Mouse (Mus musculus) testis, adult 2 months (tissue): ENCODE results near the gene Mtif3. TPM values are rescaled to one million over a fixed set of nuclear protein-coding genes. Genes with fewer than 3 reads are reported as not detected.
"Not testable (repeated sequence)": the region's sequence is repeated elsewhere in the genome, so short reads cannot be mapped to it uniquely, and the experiment has no call there.

Experiments used
- H3K27ac ChIP-seq: fragments of 200-500 bp; 2 replicates; pipeline ENCODE4 v1.5.1; 2012; ENCODE audit warnings: low read depth, low read length; ENCODE audit not compliant: control insufficient read depth, insufficient read depth
- H3K27me3 ChIP-seq: fragments of 200-500 bp; 2 replicates; pipeline ENCODE4 v1.6.1; 2012; ENCODE audit warnings: mild to moderate bottlenecking, low read length, moderate library complexity; ENCODE audit not compliant: control insufficient read depth, insufficient read depth
- H3K36me3 ChIP-seq: fragments of 200-500 bp; 2 replicates; pipeline ENCODE4 v1.6.1; 2012; ENCODE audit warnings: mild to moderate bottlenecking, low read length; ENCODE audit not compliant: control insufficient read depth, insufficient read depth
- H3K4me1 ChIP-seq: fragments of 200-500 bp; 2 replicates; pipeline ENCODE4 v1.6.1; 2012; ENCODE audit warnings: low read length; ENCODE audit not compliant: control insufficient read depth, insufficient read depth
- H3K4me3 ChIP-seq: fragments of 200-500 bp; 2 replicates; pipeline ENCODE4 v1.5.1; 2012; ENCODE audit warnings: low read depth, mild to moderate bottlenecking, low read length, moderate library complexity, mixed read lengths; ENCODE audit not compliant: control insufficient read depth
- CTCF ChIP-seq: fragments of 200-500 bp; IDR thresholded peaks from 2 replicates; pipeline ENCODE4 v1.5.1; 2012; ENCODE audit warnings: low read depth, mild to moderate bottlenecking, inconsistent platforms, low read length, moderate library complexity; ENCODE audit not compliant: control insufficient read depth, insufficient read depth, insufficient replicate concordance
- POLR2A ChIP-seq: fragments of 200-500 bp; IDR thresholded peaks from 2 replicates; pipeline ENCODE4 v1.6.1; 2012; ENCODE audit warnings: low read depth, mild to moderate bottlenecking, inconsistent platforms, low read length, moderate library complexity; ENCODE audit not compliant: control insufficient read depth
- polyA plus RNA-seq: library from polyadenylated mRNA; depleted of rRNA; stranded (reverse); fragments of >200 nt; gene quantifications from 2 replicates; pipeline ENCODE4 v1.2.3, GENCODE M21; 2012

Mtif3 gene
- polyA plus RNA-seq, 1 experiment: 10.3 TPM

GRCm38 (mm10) chr5:146948508-146949088, 15.0 kb downstream of the Mtif3 start, which contains the start of gene Gtf3a:
Gene Gtf3a, plus strand, starts transcription at chr5:146948657.
- peak within 1 kb of the TSS; percentile 90 for H3K27ac ChIP-seq
- H3K4me1 ChIP-seq: no peaks in the 10 kb centered on the region; the same call in 1 of the 2 replicates
- H3K4me3 ChIP-seq: peak within 1 kb of the TSS; percentile 95
- H3K36me3 ChIP-seq: no peaks in the 10 kb centered on the region
- H3K27me3 ChIP-seq: no peaks in the 10 kb centered on the region
- TF ChIP-seq CTCF (no peak), POLR2A (peak; percentile 88)

DNA sequence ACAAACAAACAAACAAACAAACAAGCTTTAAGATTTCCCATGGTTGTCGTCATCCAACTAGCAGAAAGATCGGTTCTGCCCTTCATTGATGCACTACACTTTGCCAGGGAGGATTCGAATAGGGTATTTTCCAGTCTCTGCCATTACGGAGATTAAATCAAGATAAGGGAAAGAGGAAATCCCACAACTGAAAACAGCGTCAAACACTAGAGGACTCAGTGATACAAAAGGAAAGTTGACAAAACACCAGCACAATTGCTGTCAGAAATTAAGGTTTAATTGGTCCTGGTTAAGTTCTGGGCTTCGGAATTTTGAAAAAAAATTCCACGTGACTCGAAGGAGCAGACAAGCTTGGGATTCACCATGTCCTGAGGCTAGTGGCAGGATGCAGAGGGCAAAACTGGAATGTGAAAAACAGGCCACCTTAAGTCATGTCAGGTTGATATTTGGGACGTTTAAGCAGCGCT, 15.5 kb downstream of the Mtif3 start:
- no peak for TF ChIP-seq CTCF
- no peak for TF ChIP-seq POLR2A
- Histone ChIP-seq H3K36me3 (no peaks in the 10 kb centered on the region), H3K4me3 (peak overlapping the region; percentile 95), H3K27me3 (no peaks in the 10 kb centered on the region), H3K27ac (peak overlapping the region; percentile 90), H3K4me1 (no peaks in the 10 kb centered on the region; the same call in 1 of the 2 replicates)

- no peak overlapping the region for H3K27ac ChIP-seq
- H3K4me1 ChIP-seq: no peaks in the 10 kb centered on the region; the same call in 1 of the 2 replicates
- H3K36me3 ChIP-seq: no peaks in the 10 kb centered on the region
- no peak for TF ChIP-seq POLR2A
- no peak for TF ChIP-seq CTCF
- no peaks in the 10 kb centered on the region for H3K27me3 ChIP-seq
- no peak overlapping the region for H3K4me3 ChIP-seq
Observed at GRCm38 (mm10) chr5:146947497-146947896, 16.1 kb downstream of the Mtif3 start.

DNA sequence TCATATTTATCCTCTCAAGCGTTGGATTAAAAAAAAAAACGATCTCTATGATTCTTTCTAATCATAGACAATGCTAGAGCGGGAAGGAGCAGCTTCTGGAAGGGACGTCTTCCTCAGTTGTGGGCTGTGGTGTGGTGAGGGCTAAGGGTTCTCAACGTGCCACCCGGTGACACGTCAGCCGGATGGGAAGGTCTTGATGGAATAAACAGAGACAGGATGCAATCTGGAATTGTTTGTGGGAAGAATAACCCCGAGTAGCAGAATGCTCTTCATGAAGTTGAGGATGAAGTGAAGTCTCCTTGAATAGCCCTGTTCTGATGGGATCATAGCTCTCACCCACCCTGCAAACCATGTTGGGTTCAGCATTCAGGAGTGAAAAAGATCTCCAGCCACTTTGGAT, 16.9 kb downstream of the Mtif3 start:
- no peaks in the 10 kb centered on the region; the same call in 1 of the 2 replicates for H3K4me1 ChIP-seq
- TF ChIP-seq CTCF (no peak), POLR2A (no peak)
- no peak overlapping the region for H3K27ac ChIP-seq
- no peak overlapping the region for H3K4me3 ChIP-seq
- H3K36me3 ChIP-seq: no peaks in the 10 kb centered on the region
- H3K27me3 ChIP-seq: no peaks in the 10 kb centered on the region

- no peaks in the 10 kb centered on the region for H3K27me3 ChIP-seq
- H3K36me3 ChIP-seq: no peaks in the 10 kb centered on the region
- H3K4me1 ChIP-seq: peaks cover under 1% of the 10 kb centered on the region; the same call in 1 of the 2 replicates
- H3K27ac ChIP-seq: no peak overlapping the region
- TF ChIP-seq POLR2A: no peak
- TF ChIP-seq CTCF: peak; percentile 90; the same call in 1 of the 2 replicates
- no peak overlapping the region for H3K4me3 ChIP-seq
Observed at GRCm38 (mm10) chr5:146944568-146944967, 19.0 kb downstream of the Mtif3 start.

DNA sequence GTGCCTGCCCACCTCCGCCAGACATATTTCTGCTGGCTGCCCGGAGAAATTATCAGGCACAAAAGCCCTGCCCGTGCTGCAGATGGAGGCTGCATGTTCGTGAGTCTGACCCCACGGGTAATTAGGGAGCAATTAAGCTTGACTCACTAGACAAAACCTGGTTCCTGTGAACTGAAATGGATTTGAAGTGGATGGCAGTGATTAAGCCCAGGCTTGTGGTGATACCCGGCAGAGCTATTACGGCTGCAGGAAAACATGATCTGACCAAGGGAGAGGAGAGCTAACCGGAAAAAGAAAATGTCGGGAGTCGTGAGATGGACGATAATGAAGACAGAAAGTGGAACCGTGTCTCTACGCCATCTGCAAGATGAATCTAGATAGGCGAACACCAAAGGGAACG, 20.6 kb downstream of the Mtif3 start:
- Histone ChIP-seq H3K4me1 (peaks cover 8% of the 10 kb centered on the region), H3K4me3 (no peak overlapping the region), H3K36me3 (no peaks in the 10 kb centered on the region), H3K27me3 (no peaks in the 10 kb centered on the region), H3K27ac (no peak overlapping the region)
- TF ChIP-seq POLR2A (no peak), CTCF (no peak)

DNA sequence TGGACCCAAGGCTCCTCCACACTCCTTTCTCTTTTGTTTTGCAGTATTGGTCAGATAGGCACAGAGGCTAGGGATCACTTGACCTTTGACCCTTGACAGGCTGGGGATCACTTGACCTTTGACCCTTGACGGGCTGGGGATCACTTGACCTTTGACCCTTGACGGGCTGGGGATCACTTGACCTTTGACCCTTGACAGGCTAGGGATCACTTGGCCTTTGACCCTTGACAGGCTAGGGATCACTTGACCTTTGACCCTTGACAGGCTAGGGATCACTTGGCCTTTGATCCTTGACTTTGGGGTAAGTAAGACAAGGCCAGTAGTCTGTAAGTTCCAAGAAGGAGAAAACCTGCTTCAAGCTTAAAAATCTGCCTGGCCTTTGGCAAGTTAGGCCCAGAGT, 21.7 kb downstream of the Mtif3 start:
- not testable (repeated sequence) for H3K27me3 ChIP-seq, H3K4me1 ChIP-seq, H3K36me3 ChIP-seq, H3K4me3 ChIP-seq, H3K27ac ChIP-seq

DNA sequence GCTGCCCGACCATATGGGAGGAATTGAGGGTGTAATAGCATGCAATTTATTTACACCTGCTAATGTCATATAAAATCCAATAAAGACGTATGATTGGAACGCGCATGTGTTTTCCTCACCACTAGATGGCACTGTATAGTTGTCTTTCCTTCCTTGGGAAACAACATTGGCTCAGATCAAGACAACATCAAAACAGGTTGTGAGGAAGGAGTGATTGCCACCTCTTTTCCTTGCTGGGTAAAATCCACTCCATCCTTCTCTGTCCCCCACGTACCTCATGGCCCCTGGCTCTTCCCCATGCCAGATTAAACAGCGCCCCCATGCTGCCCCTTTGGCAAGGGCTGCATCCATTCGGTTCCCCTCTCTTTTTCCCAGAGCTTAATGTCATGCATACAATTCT, 23.4 kb downstream of the Mtif3 start:
- peak; percentile 38; the same call in 1 of the 2 replicates for TF ChIP-seq CTCF
- no peak for TF ChIP-seq POLR2A
- H3K36me3 ChIP-seq: no peaks in the 10 kb centered on the region

More for the DNA sequence above, 23.4 kb downstream of the Mtif3 start:
- peaks cover 8% of the 10 kb centered on the region for H3K4me1 ChIP-seq
- no peak overlapping the region for H3K27ac ChIP-seq
- no peak overlapping the region for H3K4me3 ChIP-seq
- H3K27me3 ChIP-seq: no peaks in the 10 kb centered on the region
